Mouse (Mus musculus): ENCODE data around the gene Maz. TPM values are rescaled to one million over a fixed set of nuclear protein-coding genes. Genes with fewer than 3 reads are reported as not detected.

The Maz gene
- total and polyA plus RNA-seq, 2 experiments from 2014 or later: 69.3 to 222 TPM

DNA sequence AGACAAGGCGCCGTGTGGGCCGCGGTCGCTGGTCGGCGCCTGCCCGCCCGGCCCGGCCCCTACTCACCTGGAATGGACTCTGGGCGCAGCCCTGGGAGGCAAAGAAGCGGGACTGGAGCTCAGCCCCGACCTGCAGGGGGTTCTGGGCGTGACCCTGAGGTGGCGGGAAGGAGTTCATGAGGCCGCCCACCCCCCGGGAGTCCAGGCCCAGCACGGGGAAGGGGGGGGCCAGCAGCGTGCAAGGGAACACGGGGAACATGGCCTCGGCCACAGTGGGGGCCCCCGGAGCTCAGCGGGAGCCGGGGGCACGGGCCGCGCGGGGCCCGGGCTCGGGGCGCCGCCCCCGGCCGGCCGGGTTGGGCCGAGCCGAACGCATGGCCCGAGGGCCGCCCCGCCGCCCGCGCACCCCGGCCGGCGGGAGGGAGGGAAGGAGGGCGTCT, 656 bp downstream of the Maz start:
- no peaks in the 10 kb centered on the region for H3K9me3 ChIP-seq (ENCODE audit: low read length)
- peak; percentile 17; the same call in 1 of the 2 replicates for TF ChIP-seq CTCF (IDR thresholded peaks at IDR 0.05; ENCODE audit: low read depth)
- no peaks in the 10 kb centered on the region for H3K27me3 ChIP-seq (ENCODE audit: insufficient read depth, low read length)
- ATAC-seq: peak; percentile 5; the same call in 1 of the 2 replicates
- DNase-seq (ENCODE audit: low spot score): peak; percentile 72
- 3% methylated on average over 13 of the region's 48 CpGs for WGBS
- peak overlapping the region; percentile 99 for H3K9ac ChIP-seq (replicated peaks; ENCODE audit: low read length)
- H3K4me3 ChIP-seq (ENCODE audit: low read length): peak overlapping the region; percentile 88
- peaks cover 19% of the 10 kb centered on the region; the same call in 1 of the 2 replicates for H3K36me3 ChIP-seq (ENCODE audit: insufficient read depth, low read length)
- peak overlapping the region; percentile 99 for H3K27ac ChIP-seq
- H3K4me2 ChIP-seq (ENCODE audit: low read depth, low read length): peak overlapping the region; percentile 87
- peaks cover 30% of the 10 kb centered on the region for H3K4me1 ChIP-seq (ENCODE audit: insufficient read depth, low read length)

GRCm38 (mm10) chr7:127025556-127026160, 1.2 kb downstream of the Maz start:
- Histone ChIP-seq H3K4me2 (ENCODE audit: low read depth, low read length) (peak overlapping the region; percentile 87), H3K4me1 (ENCODE audit: insufficient read depth, low read length) (peaks cover 30% of the 10 kb centered on the region), H3K27me3 (ENCODE audit: insufficient read depth, low read length) (no peaks in the 10 kb centered on the region), H3K9ac (replicated peaks; ENCODE audit: low read length) (peak overlapping the region; percentile 99), H3K27ac (peak overlapping the region; percentile 99), H3K4me3 (ENCODE audit: low read length) (peak overlapping the region; percentile 88), H3K9me3 (ENCODE audit: low read length) (no peaks in the 10 kb centered on the region), H3K36me3 (ENCODE audit: insufficient read depth, low read length) (peaks cover 19% of the 10 kb centered on the region; the same call in 1 of the 2 replicates)
- DNase-seq (ENCODE audit: low spot score) (peak; percentile 55), ATAC-seq (no peak)
- TF ChIP-seq CTCF (IDR thresholded peaks at IDR 0.05; ENCODE audit: low read depth): no peak
- under 1% methylated on average over 58 of the region's 65 CpGs for WGBS

- Histone ChIP-seq H3K9me3 (ENCODE audit: low read length) (no peaks in the 10 kb centered on the region), H3K27me3 (ENCODE audit: insufficient read depth, low read length) (no peaks in the 10 kb centered on the region), H3K4me2 (ENCODE audit: low read depth, low read length) (peak overlapping the region; percentile 87), H3K4me3 (ENCODE audit: low read length) (peak overlapping the region; percentile 88), H3K27ac (peak overlapping the region; percentile 99), H3K9ac (replicated peaks; ENCODE audit: low read length) (peak overlapping the region; percentile 99), H3K36me3 (ENCODE audit: insufficient read depth, low read length) (peaks cover 19% of the 10 kb centered on the region; the same call in 1 of the 2 replicates), H3K4me1 (ENCODE audit: insufficient read depth, low read length) (peaks cover 33% of the 10 kb centered on the region)
- ATAC-seq (peak; percentile 34), DNase-seq (ENCODE audit: low spot score) (peak; percentile 92)
- TF ChIP-seq CTCF (IDR thresholded peaks at IDR 0.05; ENCODE audit: low read depth): peak; percentile 82
- under 1% methylated on average over 28 of the region's 30 CpGs for WGBS
These were observed 1.9 kb downstream of the Maz start for GRCm38 (mm10) chr7:127024755-127025555.

GRCm38 (mm10) chr7:127023896-127024690, 2.7 kb downstream of the Maz start:
- 13% methylated on average over 19 of the region's 19 CpGs for WGBS
- peak overlapping the region; percentile 88 for H3K4me3 ChIP-seq (ENCODE audit: low read length)
- ATAC-seq: no peak
- peak overlapping the region; percentile 99 for H3K9ac ChIP-seq (replicated peaks; ENCODE audit: low read length)
- peaks cover 41% of the 10 kb centered on the region for H3K4me1 ChIP-seq (ENCODE audit: insufficient read depth, low read length)
- peaks cover 19% of the 10 kb centered on the region; the same call in 1 of the 2 replicates for H3K36me3 ChIP-seq (ENCODE audit: insufficient read depth, low read length)
- H3K9me3 ChIP-seq (ENCODE audit: low read length): no peaks in the 10 kb centered on the region
- no peaks in the 10 kb centered on the region for H3K27me3 ChIP-seq (ENCODE audit: insufficient read depth, low read length)
- H3K4me2 ChIP-seq (ENCODE audit: low read depth, low read length): peak overlapping the region; percentile 87
- H3K27ac ChIP-seq: peak overlapping the region; percentile 99
- TF ChIP-seq CTCF (IDR thresholded peaks at IDR 0.05; ENCODE audit: low read depth): no peak
- no peak for DNase-seq (ENCODE audit: low spot score)

DNA sequence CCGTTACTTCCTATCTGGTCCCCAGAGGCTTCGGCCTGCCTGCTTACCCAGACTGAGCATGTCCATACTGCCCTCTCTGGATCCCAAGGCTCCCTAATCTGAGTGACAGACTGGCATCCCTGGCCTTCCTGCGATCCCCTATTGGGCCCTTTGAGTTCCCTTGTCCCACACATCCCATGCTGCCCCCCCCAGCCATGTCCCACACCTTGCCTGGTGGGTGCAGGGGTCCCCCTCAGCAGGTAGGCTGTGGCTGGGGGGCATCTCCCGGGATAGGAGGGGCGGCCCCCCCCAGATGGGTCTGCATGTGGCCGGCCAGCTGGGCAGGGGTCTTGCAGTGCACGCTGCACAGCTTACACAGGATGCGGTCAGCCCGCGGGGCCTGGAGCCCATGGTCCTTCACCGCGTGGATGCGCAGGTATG, 3.6 kb downstream of the Maz start:
- ATAC-seq (no peak), DNase-seq (ENCODE audit: low spot score) (peak; percentile 24)
- H3K36me3 ChIP-seq (ENCODE audit: insufficient read depth, low read length): peaks cover 19% of the 10 kb centered on the region; the same call in 1 of the 2 replicates
- H3K27me3 ChIP-seq (ENCODE audit: insufficient read depth, low read length): no peaks in the 10 kb centered on the region
- peak overlapping the region; percentile 32; the same call in 1 of the 2 replicates for H3K27ac ChIP-seq
- no peaks in the 10 kb centered on the region for H3K9me3 ChIP-seq (ENCODE audit: low read length)
- no peak for TF ChIP-seq CTCF (IDR thresholded peaks at IDR 0.05; ENCODE audit: low read depth)
- H3K9ac ChIP-seq (replicated peaks; ENCODE audit: low read length): peak overlapping the region; percentile 99
- WGBS: 58% methylated on average over 13 of the region's 13 CpGs
- peak overlapping the region; percentile 87 for H3K4me2 ChIP-seq (ENCODE audit: low read depth, low read length)
- H3K4me3 ChIP-seq (ENCODE audit: low read length): peak overlapping the region; percentile 88
- H3K4me1 ChIP-seq (ENCODE audit: insufficient read depth, low read length): peaks cover 47% of the 10 kb centered on the region
